Mouse (Mus musculus) forebrain, embryonic 16.5 days (tissue): ENCODE measurements around the gene Tmem219. TPM values are rescaled to one million over a fixed set of nuclear protein-coding genes. Genes with fewer than 3 reads are reported as not detected.
A peak's percentile ranks its signal among the peaks of the same experiment; 100 is the strongest.

Experiments
- ATAC-seq: fragments of 200-750 bp; cut with Nextera tagmentation; 2 replicates; pipeline ENCODE4 v1.8.0; 2017; ENCODE audit warnings: mild to moderate bottlenecking, moderate library complexity
- H3K27ac ChIP-seq: fragments of 300-500 bp; sonication (generic); 2 replicates; pipeline ENCODE4 v1.5.1; 2014; ENCODE audit warnings: low read length, control low read depth
- H3K27me3 ChIP-seq: fragments of 300-500 bp; sonication (generic); replicated peaks from 2 replicates; pipeline ENCODE4 v1.6.1; 2014; ENCODE audit warnings: low read length; ENCODE audit not compliant: control insufficient read depth, insufficient read depth
- H3K36me3 ChIP-seq: fragments of 300-500 bp; sonication (generic); 2 replicates; pipeline ENCODE4 v1.6.1; 2014; ENCODE audit not compliant: control insufficient read depth, insufficient read depth
- H3K4me1 ChIP-seq: fragments of 300-500 bp; sonication (generic); replicated peaks from 2 replicates; pipeline ENCODE4 v1.6.1; 2014; ENCODE audit warnings: low read length; ENCODE audit not compliant: control insufficient read depth, insufficient read depth
- H3K4me2 ChIP-seq: fragments of 300-500 bp; sonication (generic); 2 replicates; pipeline ENCODE4 v1.6.1; 2014; ENCODE audit warnings: mild to moderate bottlenecking, low read length, control low read depth
- H3K4me3 ChIP-seq: fragments of 300-500 bp; sonication (generic); replicated peaks from 2 replicates; pipeline ENCODE4 v1.5.1; 2014; ENCODE audit warnings: mild to moderate bottlenecking, low read length, control low read depth
- H3K9ac ChIP-seq: fragments of 300-500 bp; sonication (generic); replicated peaks from 2 replicates; pipeline ENCODE4 v1.6.1; 2014; ENCODE audit warnings: low read depth, low read length, control low read depth
- H3K9me3 ChIP-seq: fragments of 300-500 bp; sonication (generic); 2 replicates; pipeline ENCODE4 v1.6.1; 2016; ENCODE audit warnings: low read length; ENCODE audit not compliant: control insufficient read depth
- WGBS: fragments of 180-500 bp; shearing (Covaris S2); extraction: QIAGEN DNeasy Blood & Tissue Kit; methylation state at CpG from one replicate; pipeline ENCODE4 v1.1.7; 2014; 5-methylcytosine and 5-hydroxymethylcytosine counted together
- polyA plus RNA-seq: library from polyadenylated mRNA; unstranded; fragments of >200 nt; fragmentation: Nextera tagmentation; extraction: Ambion mirVana; gene quantifications from 2 replicates; pipeline ENCODE4 v1.2.1, GENCODE M21; 2015

The Tmem219 gene
- 33.3 and 37.3 TPM in 2 replicates for polyA plus RNA-seq

DNA sequence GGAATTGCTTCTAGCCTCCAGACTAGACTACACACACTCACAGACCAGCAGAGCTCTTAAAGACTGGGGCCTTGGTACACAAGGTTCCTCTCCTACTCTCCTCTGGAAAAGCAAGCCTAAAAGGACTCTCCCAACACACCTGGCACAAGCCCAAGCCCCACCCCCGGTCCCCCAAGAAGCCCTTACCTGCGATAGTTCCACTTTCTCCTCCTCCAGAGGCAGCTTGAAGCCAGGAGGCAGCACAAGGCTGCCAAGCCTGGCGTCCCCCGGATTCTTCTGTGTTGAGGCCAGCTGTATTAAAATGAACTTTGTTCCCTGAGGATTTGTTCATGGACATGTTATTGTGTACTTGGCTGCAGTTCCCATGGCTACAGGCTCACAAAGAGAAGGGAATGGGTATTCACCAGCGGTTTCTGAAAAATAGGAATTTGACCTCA, at the start of gene Tmem219:
Tmem219 (minus strand) TSS at position 294 of the 437 bp plus-strand sequence.
- Histone ChIP-seq H3K27me3 (no peaks in the 10 kb centered on the region), H3K9ac (no peak within 1 kb of the TSS), H3K36me3 (no peaks in the 10 kb centered on the region), H3K27ac (0 out of 2 replicates have a peak within 1 kb of the TSS, but pooled peaks have one; percentile 10), H3K9me3 (no peaks in the 10 kb centered on the region), H3K4me3 (no peak within 1 kb of the TSS), H3K4me1 (0 out of 2 replicates have a peak, but pooled peaks cover 3% of the 10 kb centered on the region), H3K4me2 (no peak within 1 kb of the TSS)
- peak; percentile 65 for ATAC-seq
- WGBS, result 9% methylated on average over 5 of the region's 5 CpGs

DNA sequence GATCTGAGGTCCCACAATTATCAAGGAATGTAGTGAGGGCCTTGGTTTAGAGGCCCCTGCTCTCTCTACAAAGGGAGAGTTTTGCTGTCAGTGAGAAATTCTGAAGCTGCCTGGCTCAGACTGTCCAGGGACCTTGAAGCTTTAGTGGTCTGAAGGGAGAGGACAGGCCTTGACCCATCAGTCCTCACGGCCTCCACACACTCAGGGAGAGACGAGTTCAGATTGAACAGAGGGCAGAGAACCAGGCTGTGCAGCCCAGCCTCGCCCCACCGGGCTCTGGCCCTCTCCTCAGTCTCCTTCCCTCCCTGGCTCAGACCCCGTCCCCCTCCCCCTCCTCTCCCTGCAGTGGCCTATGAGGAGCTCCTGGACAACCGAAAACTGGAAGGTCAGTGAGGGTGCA, 44.6 kb upstream of the Tmem219 start:
- Histone ChIP-seq H3K4me3 (no peak overlapping the region), H3K4me1 (no peaks in the 10 kb centered on the region), H3K27ac (no peak overlapping the region), H3K9ac (no peak overlapping the region), H3K27me3 (0 out of 2 replicates have a peak, but pooled peaks cover 1% of the 10 kb centered on the region), H3K9me3 (no peaks in the 10 kb centered on the region), H3K36me3 (peaks cover 16% of the 10 kb centered on the region), H3K4me2 (no peak overlapping the region)
- ATAC-seq, result no peak
- 62% methylated on average over 6 of the region's 6 CpGs for WGBS

DNA sequence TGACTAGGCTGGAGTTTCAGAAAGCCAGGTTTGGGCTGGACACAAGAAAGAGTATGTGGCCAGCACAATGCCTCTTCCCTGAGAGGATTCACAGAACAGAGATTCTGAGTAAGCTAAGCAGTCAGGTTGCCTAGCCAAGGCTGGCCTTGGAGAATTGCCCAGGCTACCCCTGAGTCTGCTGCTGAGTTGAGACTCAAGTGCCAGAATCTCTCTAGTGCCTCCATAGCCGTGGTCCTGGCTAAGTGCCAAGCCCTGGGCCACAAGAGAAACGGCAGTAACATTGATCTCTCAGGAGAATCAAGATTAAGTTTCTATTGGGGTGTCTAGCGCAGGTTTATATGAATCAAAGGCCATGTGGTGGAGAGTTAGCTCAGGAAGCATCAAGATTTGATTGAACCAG, 42.9 kb upstream of the Tmem219 start:
- H3K4me1 ChIP-seq, result no peaks in the 10 kb centered on the region
- H3K36me3 ChIP-seq, result peaks cover 12% of the 10 kb centered on the region
- no peaks in the 10 kb centered on the region for H3K9me3 ChIP-seq
- 45% methylated on average over 3 of the region's 3 CpGs for WGBS
- no peak overlapping the region for H3K9ac ChIP-seq
- ATAC-seq, result no peak
- H3K27ac ChIP-seq, result no peak overlapping the region
- no peak overlapping the region for H3K4me2 ChIP-seq
- H3K4me3 ChIP-seq, result no peak overlapping the region
- H3K27me3 ChIP-seq, result 0 out of 2 replicates have a peak, but pooled peaks cover 8% of the 10 kb centered on the region

DNA sequence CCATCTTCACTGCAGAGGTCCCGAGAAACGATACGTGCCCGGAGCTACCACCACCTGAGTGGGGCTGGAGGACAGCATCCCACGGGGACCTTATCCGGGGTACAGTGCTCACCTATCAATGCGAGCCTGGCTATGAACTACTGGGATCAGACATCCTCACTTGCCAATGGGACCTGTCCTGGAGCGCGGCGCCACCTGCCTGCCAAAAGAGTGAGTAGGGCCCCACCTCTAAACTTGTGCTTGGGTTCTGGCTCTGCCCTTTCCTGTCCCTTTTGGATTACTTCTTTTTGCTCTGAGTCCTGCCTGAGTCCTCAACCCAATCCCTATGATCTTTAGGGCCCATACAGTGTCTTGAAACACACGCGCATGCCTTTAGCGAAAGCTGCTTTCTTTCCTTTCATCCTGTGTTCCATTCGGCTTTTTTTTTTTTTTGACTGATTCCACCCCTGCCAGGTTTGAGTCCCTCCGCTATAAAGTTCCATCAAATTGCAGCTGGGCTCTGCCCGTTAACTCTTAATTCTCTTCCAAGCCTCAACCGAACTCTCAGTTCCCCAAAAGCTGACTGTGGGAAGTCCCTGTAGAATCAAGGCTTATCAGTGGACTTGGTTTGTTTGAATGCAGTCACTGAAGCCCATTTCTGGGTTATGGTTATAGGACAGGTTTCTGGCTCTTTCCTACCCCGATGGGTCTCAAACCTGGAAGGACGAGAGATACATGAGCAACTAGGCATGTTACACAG, 41.0 kb upstream of the Tmem219 start:
- Histone ChIP-seq H3K9me3 (no peaks in the 10 kb centered on the region), H3K4me1 (no peaks in the 10 kb centered on the region), H3K27ac (no peak overlapping the region), H3K4me3 (no peak overlapping the region), H3K4me2 (no peak overlapping the region), H3K9ac (no peak overlapping the region), H3K36me3 (peaks cover 17% of the 10 kb centered on the region), H3K27me3 (0 out of 2 replicates have a peak, but pooled peaks cover 8% of the 10 kb centered on the region)
- 25% methylated on average over 19 of the region's 19 CpGs for WGBS
- ATAC-seq, result no peak

DNA sequence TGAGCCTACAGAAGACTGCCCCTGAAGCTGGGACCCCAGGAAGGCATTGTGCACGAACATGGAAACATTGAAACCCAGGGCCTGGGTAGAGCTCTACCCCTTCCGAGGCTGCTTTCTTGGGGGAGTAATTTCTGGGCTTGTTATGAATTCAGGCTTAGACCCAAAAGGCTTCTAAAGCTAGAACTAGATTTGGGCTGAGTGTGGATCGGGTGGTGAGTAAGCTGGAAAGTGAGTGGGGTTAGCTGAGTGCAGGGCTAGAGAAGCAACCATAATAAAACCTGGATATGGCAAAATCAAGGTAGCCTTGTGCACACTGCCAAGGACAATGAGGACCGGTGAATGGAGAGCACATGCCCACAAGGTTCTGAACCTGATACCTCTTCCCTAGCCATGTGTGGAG, 39.2 kb upstream of the Tmem219 start:
- H3K4me3 ChIP-seq, result no peak overlapping the region
- no peak overlapping the region for H3K27ac ChIP-seq
- no peaks in the 10 kb centered on the region for H3K9me3 ChIP-seq
- H3K9ac ChIP-seq, result no peak overlapping the region
- no peaks in the 10 kb centered on the region for H3K4me1 ChIP-seq
- H3K27me3 ChIP-seq, result 0 out of 2 replicates have a peak, but pooled peaks cover 8% of the 10 kb centered on the region
- peaks cover 11% of the 10 kb centered on the region for H3K36me3 ChIP-seq
- 90% methylated on average over 4 of the region's 4 CpGs for WGBS
- H3K4me2 ChIP-seq, result no peak overlapping the region
- no peak for ATAC-seq

DNA sequence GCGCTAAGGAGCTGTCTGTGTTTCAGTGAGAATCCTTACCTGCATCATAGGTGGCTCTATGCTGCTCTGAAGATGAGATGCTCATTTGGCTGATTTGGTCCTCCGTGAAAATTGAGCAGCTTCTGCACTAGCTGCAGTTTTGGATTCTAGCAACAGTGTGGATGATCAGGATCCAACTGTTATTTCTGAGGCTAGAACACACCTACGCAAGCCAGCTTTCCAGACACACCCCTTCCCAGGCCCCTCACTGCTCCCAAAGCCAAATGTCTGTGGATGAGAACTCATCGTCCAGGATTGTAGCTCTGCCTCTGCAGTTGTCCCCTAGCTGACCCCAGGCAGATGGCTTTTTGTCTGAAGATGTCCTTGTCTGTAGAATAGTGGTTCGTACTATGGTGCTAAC, 38.4 kb upstream of the Tmem219 start:
- WGBS, result 87% methylated on average over 5 of the region's 5 CpGs
- ATAC-seq, result no peak
- no peak overlapping the region for H3K9ac ChIP-seq
- H3K4me1 ChIP-seq, result no peaks in the 10 kb centered on the region
- H3K4me2 ChIP-seq, result no peak overlapping the region
- H3K27me3 ChIP-seq, result 0 out of 2 replicates have a peak, but pooled peaks cover 8% of the 10 kb centered on the region
- no peak overlapping the region for H3K27ac ChIP-seq
- no peak overlapping the region for H3K4me3 ChIP-seq
- H3K9me3 ChIP-seq, result no peaks in the 10 kb centered on the region
- peaks cover 10% of the 10 kb centered on the region for H3K36me3 ChIP-seq

DNA sequence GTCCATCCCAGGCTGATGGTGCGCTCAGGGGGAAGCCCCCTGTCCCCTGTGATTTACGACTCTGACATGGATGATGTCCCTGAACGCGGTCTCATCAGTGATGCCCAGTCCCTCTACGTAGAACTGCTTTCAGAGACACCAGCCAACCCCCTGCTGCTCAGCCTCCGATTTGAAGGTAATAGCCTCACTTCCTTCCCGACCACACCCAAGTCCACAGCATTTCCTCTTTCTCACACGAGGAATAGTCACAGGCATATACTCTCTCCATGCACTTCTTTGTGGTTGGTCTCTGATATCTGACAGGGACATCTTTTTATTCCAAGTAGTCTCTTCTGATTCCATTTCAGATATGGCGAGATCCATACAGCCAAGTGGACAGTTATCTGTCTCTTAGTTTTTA, 37.1 kb upstream of the Tmem219 start:
- Histone ChIP-seq H3K27ac (no peak overlapping the region), H3K4me1 (no peaks in the 10 kb centered on the region), H3K9ac (no peak overlapping the region), H3K4me2 (no peak overlapping the region), H3K27me3 (0 out of 2 replicates have a peak, but pooled peaks cover 8% of the 10 kb centered on the region), H3K4me3 (no peak overlapping the region), H3K9me3 (no peaks in the 10 kb centered on the region), H3K36me3 (peaks cover 10% of the 10 kb centered on the region)
- no peak for ATAC-seq
- 79% methylated on average over 9 of the region's 9 CpGs for WGBS

DNA sequence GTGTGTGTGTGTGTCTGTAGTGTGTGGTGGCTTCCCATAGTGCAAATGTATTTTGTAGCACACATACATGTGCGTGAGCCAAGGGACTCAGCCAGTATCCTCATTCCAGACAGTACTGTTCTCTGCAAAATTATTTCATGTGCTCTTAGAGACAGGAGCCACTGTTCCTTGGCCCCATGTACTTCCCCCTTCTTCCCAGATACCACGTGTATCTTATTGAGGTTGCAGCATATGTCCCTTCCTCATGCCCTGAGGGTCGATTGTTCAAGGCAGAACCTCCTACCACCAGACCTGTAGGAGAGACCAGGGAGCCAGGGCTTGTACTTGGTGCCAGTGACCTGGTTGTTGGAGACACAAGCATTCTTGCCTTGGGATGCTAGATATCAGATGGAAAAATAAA, 32.4 kb upstream of the Tmem219 start:
- Histone ChIP-seq H3K4me3 (no peak overlapping the region), H3K9me3 (no peaks in the 10 kb centered on the region), H3K27me3 (0 out of 2 replicates have a peak, but pooled peaks cover 2% of the 10 kb centered on the region), H3K4me2 (no peak overlapping the region), H3K36me3 (peaks cover 7% of the 10 kb centered on the region), H3K4me1 (peaks cover 23% of the 10 kb centered on the region), H3K27ac (no peak overlapping the region), H3K9ac (no peak overlapping the region)
- WGBS, result 52% methylated on average over 3 of the region's 3 CpGs
- no peak for ATAC-seq

DNA sequence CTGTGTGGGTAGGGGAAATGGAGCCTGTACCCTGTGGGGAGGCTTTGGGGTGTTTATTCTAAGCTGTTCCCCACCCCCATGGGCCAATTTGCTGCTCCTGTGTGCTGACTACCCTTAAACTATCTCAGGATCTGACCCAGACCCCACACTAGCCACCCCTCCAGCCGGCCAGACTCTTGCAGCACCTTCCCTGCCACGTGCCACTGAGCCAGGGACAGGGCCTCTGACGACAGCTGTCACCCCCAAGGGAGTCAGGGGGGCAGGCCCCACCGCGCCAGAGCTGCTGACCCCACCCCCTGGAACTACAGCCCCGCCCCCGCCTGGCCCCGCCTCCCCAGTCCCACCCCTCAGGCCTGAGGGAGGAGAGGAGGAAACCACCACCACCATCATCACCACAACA, 29.9 kb upstream of the Tmem219 start:
- H3K36me3 ChIP-seq, result peaks cover 4% of the 10 kb centered on the region; the same call in 1 of the 2 replicates
- H3K27ac ChIP-seq, result no peak overlapping the region
- H3K4me3 ChIP-seq, result 0 out of 2 replicates have a peak overlapping the region, but pooled peaks have one; percentile 62
- 0 out of 2 replicates have a peak, but pooled peaks cover 2% of the 10 kb centered on the region for H3K27me3 ChIP-seq
- peak overlapping the region; percentile 33 for H3K9ac ChIP-seq
- H3K9me3 ChIP-seq, result no peaks in the 10 kb centered on the region
- ATAC-seq, result no peak
- peak overlapping the region; percentile 89 for H3K4me2 ChIP-seq
- 5% methylated on average over 8 of the region's 8 CpGs for WGBS
- peaks cover 38% of the 10 kb centered on the region for H3K4me1 ChIP-seq
